Mouse (Mus musculus): ENCODE results near the gene Ddx4. TPM values are rescaled to one million over a fixed set of nuclear protein-coding genes. Genes with fewer than 3 reads are reported as not detected.

The Ddx4 gene
- polyA plus RNA-seq, 1 experiment, result 2.5 TPM

- Histone ChIP-seq H3K4me1 (ENCODE audit: control insufficient read depth, insufficient read depth, low read length) (no peaks in the 10 kb centered on the region), H3K27ac (ENCODE audit: insufficient read depth, low read length) (no peak overlapping the region), H3K4me3 (ENCODE audit: insufficient read depth, low read length) (no peak overlapping the region)
- TF ChIP-seq CTCF (IDR thresholded peaks at IDR 0.05; ENCODE audit: extremely low read depth, insufficient read depth, low read length) (no peak), POLR2A (IDR thresholded peaks at IDR 0.05; ENCODE audit: extremely low read depth, insufficient read depth, low read length) (no peak)
These were observed 78.5 kb downstream of the Ddx4 start for GRCm38 (mm10) chr13:112573800-112574199.

GRCm38 (mm10) chr13:112570768-112571167, 81.5 kb downstream of the Ddx4 start:
- Histone ChIP-seq H3K4me3 (ENCODE audit: insufficient read depth, low read length) (no peak overlapping the region), H3K27ac (ENCODE audit: insufficient read depth, low read length) (no peak overlapping the region), H3K4me1 (ENCODE audit: control insufficient read depth, insufficient read depth, low read length) (no peaks in the 10 kb centered on the region)
- TF ChIP-seq CTCF (IDR thresholded peaks at IDR 0.05; ENCODE audit: extremely low read depth, insufficient read depth, low read length) (no peak), POLR2A (IDR thresholded peaks at IDR 0.05; ENCODE audit: extremely low read depth, insufficient read depth, low read length) (no peak)

GRCm38 (mm10) chr13:112569606-112570005, 82.7 kb downstream of the Ddx4 start:
- Histone ChIP-seq H3K27ac (ENCODE audit: insufficient read depth, low read length) (no peak overlapping the region), H3K4me1 (ENCODE audit: control insufficient read depth, insufficient read depth, low read length) (no peaks in the 10 kb centered on the region), H3K4me3 (ENCODE audit: insufficient read depth, low read length) (no peak overlapping the region)
- TF ChIP-seq CTCF (IDR thresholded peaks at IDR 0.05; ENCODE audit: extremely low read depth, insufficient read depth, low read length), result no peak
- TF ChIP-seq POLR2A (IDR thresholded peaks at IDR 0.05; ENCODE audit: extremely low read depth, insufficient read depth, low read length), result no peak

GRCm38 (mm10) chr13:112560554-112561138, 91.6 kb downstream of the Ddx4 start:
- Histone ChIP-seq H3K4me3 (ENCODE audit: insufficient read depth, low read length) (no peak overlapping the region), H3K4me1 (ENCODE audit: control insufficient read depth, insufficient read depth, low read length) (peaks cover 2% of the 10 kb centered on the region), H3K27ac (ENCODE audit: insufficient read depth, low read length) (no peak overlapping the region)
- TF ChIP-seq POLR2A (IDR thresholded peaks at IDR 0.05; ENCODE audit: extremely low read depth, insufficient read depth, low read length) (no peak), CTCF (IDR thresholded peaks at IDR 0.05; ENCODE audit: extremely low read depth, insufficient read depth, low read length) (no peak)

GRCm38 (mm10) chr13:112556501-112556900, 95.8 kb downstream of the Ddx4 start:
- TF ChIP-seq POLR2A (IDR thresholded peaks at IDR 0.05; ENCODE audit: extremely low read depth, insufficient read depth, low read length), result no peak
- no peak for TF ChIP-seq CTCF (IDR thresholded peaks at IDR 0.05; ENCODE audit: extremely low read depth, insufficient read depth, low read length)
- H3K4me3 ChIP-seq (ENCODE audit: insufficient read depth, low read length), result no peak overlapping the region
- no peak overlapping the region for H3K27ac ChIP-seq (ENCODE audit: insufficient read depth, low read length)
- H3K4me1 ChIP-seq (ENCODE audit: control insufficient read depth, insufficient read depth, low read length), result peaks cover 2% of the 10 kb centered on the region

GRCm38 (mm10) chr13:112553304-112553703, 99.0 kb downstream of the Ddx4 start:
- H3K4me3 ChIP-seq (ENCODE audit: insufficient read depth, low read length), result no peak overlapping the region
- H3K27ac ChIP-seq (ENCODE audit: insufficient read depth, low read length), result no peak overlapping the region
- no peak for TF ChIP-seq POLR2A (IDR thresholded peaks at IDR 0.05; ENCODE audit: extremely low read depth, insufficient read depth, low read length)
- TF ChIP-seq CTCF (IDR thresholded peaks at IDR 0.05; ENCODE audit: extremely low read depth, insufficient read depth, low read length), result no peak
- H3K4me1 ChIP-seq (ENCODE audit: control insufficient read depth, insufficient read depth, low read length), result no peaks in the 10 kb centered on the region

- Histone ChIP-seq H3K4me1 (ENCODE audit: control insufficient read depth, insufficient read depth, low read length) (no peaks in the 10 kb centered on the region), H3K4me3 (ENCODE audit: insufficient read depth, low read length) (no peak overlapping the region), H3K27ac (ENCODE audit: insufficient read depth, low read length) (no peak overlapping the region)
- TF ChIP-seq CTCF (IDR thresholded peaks at IDR 0.05; ENCODE audit: extremely low read depth, insufficient read depth, low read length) (no peak), POLR2A (IDR thresholded peaks at IDR 0.05; ENCODE audit: extremely low read depth, insufficient read depth, low read length) (no peak)
These were observed 100.4 kb downstream of the Ddx4 start for GRCm38 (mm10) chr13:112551641-112552548.

Other genes with a start within 250 kb of the Ddx4 start
- gene Il6st, start 188.4 kb downstream of the Ddx4 start, polyA plus RNA-seq (2012; rRNA removed), result 23.5 and 26.8 TPM in 2 replicates
- 0.13 and 0.17 TPM in 2 replicates for gene Il31ra, start 58.1 kb downstream of the Ddx4 start, polyA plus RNA-seq (2012; rRNA removed)
- gene Slc38a9, start 8.3 kb upstream of the Ddx4 start, polyA plus RNA-seq (2012; rRNA removed), result 22.4 and 22.8 TPM in 2 replicates
- gene Plpp1, start 148.3 kb upstream of the Ddx4 start, polyA plus RNA-seq (2012; rRNA removed), result 27.4 and 28.4 TPM in 2 replicates